Mouse (Mus musculus): Measurements from ENCODE around the gene Smyd1.

- TF ChIP-seq TAL1 (IDR thresholded peaks at IDR 0.05; ENCODE audit: low read length), result no peak
- no peak for TF ChIP-seq GATA1 (IDR thresholded peaks at IDR 0.05; ENCODE audit: low read length)
Observed at GRCm38 (mm10) chr6:71189578-71189977, 132.5 kb downstream of the Smyd1 start.
